Mouse (Mus musculus) c-Kit-positive CD71-positive TER-119-negative erythroid progenitor cells, embryonic 14.5 days (primary cell): ENCODE results near the gene Gm16181.
"Not testable (repeated sequence)": the region's sequence is repeated elsewhere in the genome, so short reads cannot be mapped to it uniquely, and the experiment has no call there.

Experiments
- DNase-seq: peaks from one replicate; pipeline ENCODE4 v3.0.0-alpha.2; 2013; ENCODE audit warnings: low read depth

Gm16181 gene

DNA sequence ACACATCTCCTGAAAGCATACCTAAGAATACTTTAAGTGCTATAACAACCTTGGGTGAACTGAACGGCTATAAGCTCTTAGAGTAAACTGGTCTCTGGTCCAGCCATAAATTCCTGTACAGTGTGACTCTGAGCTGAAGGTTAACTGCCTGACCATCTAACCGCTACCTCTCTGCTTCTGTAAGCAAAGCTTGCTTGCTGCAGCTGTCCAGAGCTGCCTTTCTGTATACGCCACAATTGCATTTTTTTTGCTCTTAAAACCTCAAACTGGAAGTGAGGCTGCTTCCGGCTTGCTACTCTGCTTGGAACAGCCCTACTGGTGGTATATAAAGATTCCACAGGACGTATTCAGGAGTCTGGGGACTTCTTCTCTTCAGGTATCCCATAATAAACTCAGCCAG is 12.0 kb downstream of the Gm16181 start:
- DNase-seq = no peak

DNA sequence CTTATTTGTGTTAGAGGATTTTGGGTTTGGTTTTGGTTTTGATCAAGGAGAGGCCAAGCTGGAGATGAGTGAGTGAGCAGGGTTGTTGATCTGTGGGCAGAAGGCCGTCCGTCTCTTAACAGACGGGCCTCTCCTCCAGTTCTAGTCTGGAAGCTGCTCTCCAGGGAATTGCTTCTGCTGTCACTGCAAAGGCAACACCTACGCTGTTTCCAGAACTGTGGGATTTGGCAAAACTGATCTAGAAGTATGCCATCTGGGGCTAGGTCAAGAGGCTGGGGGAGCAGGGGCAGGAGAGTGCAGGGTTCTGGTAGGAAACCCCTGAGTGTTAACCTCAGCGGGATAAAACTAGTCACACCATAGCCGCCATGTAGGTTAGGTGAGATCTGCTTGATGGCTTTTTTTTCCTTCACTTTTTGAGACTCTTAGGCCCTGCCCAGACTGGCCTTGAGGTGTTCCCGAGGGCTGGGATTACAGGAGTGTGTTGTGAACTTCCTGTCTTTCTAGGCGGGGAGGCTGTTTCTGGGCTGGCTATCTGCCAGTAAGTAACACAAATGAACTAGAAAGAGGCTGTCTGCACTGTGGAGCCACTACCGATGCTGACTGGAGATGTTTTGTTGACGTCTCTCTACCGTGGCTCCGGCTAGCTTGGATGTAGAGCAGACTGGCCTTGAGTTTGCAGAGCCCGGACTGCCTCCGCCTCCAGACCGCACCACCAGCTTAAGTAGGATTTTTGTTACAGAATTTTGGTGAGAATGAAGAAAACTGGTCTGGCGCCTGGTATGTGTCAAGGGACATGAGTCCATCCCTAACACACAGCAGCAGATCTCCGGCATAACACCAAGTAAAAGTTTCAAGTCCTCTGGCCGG is 12.7 kb downstream of the Gm16181 start, which contains the start of gene Atp6v1g2:
Gene Atp6v1g2, plus strand, starts transcription at position 547 of the 867 bp plus-strand sequence.
- no peak for DNase-seq

DNA sequence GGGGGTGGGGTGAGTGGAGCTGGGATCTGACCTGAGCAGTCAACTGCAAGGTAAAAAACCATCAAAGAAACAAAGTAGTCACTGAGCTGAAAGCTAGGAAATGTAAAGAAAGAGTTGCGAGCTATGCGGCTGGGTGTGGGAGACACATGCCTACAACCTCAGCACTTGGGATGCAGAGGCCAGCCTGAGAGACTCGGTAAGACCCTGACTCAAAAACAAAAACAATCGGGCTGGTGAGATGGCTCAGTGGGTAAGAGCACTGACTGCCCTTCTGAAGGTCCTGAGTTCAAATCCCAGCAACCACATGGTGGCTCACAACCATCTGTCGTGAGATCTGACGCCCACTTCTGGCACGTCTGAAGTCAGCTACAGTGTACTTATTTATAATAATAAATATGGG is 13.5 kb downstream of the Gm16181 start:
- not testable (repeated sequence) for DNase-seq

DNA sequence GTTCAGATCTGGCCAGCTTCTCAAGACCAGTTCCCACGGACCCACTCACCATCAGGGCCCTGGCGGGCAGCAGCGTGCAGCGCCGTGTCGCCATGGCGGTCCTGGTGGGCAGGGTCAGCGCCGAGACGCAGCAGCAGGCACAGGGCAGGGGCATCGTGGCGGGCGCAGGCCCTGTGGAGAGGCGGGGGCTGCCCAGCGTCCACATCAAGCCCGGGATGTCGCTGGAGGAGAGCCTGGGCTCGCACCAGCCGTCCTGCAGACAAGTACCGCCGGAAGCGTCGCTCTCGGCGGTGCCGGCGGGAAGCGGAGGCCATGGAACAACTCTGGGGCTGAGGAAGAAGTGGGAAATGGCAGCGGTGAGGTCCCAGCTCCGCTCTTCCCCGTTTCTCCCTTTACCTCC is 14.3 kb downstream of the Gm16181 start:
- no peak for DNase-seq

DNA sequence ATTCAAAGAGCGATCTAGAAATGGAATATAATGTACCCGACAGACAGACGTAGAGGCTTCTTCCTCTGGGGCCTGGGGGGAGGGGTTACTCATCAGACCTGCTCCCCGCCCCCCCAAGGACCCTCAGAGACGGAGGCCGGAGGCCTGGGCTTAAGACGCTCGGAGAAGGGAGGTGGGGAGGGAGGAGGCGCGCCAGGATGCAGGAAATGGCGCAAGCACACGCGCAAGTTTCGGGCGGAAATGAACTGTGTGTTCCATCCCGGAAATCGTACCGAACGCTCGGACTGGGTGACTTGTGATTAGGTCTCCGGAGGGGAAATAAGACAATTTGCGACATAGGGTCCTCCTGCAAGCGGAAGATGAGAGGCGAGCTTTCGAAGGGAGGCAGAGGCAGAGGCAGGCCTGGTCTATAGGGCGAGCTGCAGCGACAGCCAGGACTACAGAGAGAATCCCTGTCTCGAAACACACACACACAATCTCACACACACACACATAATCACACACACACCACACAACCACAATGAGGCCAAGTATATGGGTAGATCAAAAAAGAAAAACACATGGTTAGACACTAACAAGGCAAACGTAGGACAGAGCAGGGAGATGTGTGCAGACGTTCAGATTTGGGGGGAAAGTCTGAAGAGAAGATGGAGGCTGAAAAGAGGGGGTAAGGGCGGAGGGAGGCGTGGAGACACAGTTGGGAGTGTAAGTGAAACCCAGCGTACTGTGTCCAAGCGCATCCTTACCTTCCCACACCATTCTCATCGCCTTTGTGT is 15.2 kb downstream of the Gm16181 start, which contains the start of gene Nfkbil1:
Gene Nfkbil1, minus strand, starts transcription at position 179 of the 776 bp plus-strand sequence.
- DNase-seq = peak; percentile 96

DNA sequence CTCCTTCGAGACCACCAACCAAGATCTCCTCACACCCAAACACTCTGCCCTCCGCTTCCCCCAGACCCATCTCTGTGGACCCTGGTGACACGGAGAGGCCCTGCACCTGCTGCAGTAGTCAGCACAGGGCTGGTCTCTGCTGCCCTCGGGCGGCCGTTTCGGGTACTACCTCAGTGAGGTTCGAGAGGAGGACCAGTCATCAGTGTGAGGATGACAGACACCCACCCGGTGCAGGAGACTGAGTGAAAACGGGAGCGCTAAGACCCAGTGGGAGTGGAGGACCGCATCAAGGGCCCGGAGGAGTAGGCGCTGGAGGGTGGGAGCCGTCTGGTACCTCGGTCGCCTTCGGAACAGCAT is 15.7 kb downstream of the Gm16181 start:
- DNase-seq = peak; percentile 90

DNA sequence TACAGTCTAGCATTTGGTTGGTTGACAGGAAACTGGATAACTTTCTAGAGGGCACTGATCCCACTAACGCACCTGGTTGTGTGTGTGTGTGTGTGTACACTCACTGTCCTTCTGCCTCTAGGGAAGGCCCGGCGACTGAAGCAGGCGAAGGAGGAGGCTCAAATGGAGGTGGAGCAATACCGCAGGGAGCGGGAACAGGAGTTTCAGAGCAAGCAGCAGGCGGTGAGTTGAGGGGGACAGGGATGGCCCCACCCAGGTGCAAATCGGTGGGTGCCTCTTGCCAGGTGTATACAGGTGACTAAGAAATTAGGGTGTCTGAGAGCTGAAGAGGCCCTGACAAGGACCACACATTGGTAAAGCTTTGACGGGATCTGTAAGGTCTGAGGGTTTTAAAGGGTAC is 16.4 kb downstream of the Gm16181 start:
- DNase-seq = no peak

DNA sequence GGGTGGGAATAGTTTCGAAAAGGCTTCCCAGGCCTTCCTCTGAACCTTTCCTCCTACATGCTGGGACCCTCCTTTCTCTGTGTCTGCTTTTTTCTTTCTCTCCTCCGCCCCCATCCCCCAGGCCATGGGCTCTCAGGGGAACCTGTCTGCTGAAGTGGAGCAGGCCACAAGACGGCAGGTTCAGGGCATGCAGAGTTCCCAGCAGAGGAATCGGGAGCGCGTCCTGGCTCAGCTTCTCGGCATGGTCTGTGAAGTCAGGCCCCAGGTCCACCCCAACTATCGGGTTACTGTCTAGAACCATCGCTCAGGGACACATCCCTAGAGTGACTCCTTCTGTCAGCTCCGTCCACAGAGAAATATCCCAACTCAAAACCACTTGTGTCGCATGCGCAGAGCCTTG is 16.9 kb downstream of the Gm16181 start:
- no peak for DNase-seq

DNA sequence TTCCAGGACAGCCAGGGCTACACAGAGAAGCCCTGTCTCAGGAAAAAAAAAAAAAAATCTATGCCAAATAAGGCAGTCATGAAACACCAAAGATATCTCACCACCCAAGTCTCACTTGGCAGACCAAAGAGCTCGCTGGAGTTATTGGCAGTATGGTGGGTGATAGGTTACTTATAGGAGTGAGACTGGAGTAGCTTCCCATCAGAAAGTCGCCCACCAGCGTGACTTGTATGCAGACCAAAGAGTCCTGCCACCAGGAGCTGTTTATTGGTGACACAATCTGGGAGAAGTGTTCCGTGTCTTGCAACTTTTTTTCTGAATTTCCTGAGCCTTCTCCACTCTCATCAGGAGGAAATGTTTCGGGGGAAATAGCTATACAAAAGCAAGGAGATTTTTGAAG is 19.1 kb downstream of the Gm16181 start:
- no peak for DNase-seq

DNA sequence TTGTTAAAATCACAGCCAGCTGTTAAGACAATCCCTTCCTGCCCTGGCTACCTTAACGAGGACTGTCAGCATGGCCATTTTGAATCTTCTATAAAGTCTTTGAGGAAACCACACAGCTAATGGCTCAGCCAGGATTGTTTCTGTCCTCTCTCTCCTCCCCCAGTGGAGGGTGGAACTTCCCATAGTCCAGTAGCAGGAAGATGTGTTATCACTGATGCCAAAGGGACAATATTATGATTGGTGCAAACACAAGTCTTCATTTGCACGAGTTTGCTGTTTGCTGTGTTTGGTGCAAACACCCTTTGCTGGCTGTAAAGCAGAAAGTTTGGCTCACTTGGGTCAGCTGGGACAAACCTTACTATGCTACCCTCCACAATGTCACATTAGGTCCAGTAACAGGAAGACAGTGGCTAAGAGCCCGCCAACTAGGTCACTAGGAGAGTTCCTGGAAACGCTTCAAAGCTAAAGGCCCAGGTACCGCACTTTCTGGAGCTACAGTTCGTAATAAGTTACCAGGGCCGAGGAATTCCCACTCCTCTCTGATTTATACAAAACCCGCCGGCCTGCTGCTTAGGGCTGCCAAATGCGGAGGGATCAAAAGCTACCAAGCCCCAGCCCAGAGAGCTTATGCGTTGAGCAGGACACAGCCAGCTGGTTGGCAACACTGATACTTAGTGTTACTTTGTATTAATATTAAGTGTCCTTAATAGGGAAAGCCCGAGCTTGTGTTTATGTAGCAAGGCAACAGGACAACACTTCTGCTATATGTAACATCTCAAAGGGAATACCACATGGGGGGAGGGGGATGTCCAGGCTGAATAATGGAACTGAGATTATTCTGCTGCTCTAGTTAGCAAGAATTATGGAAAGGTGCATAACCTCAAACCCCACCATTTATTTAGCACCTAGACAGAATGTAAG is 20.0 kb downstream of the Gm16181 start:
- DNase-seq = no peak

DNA sequence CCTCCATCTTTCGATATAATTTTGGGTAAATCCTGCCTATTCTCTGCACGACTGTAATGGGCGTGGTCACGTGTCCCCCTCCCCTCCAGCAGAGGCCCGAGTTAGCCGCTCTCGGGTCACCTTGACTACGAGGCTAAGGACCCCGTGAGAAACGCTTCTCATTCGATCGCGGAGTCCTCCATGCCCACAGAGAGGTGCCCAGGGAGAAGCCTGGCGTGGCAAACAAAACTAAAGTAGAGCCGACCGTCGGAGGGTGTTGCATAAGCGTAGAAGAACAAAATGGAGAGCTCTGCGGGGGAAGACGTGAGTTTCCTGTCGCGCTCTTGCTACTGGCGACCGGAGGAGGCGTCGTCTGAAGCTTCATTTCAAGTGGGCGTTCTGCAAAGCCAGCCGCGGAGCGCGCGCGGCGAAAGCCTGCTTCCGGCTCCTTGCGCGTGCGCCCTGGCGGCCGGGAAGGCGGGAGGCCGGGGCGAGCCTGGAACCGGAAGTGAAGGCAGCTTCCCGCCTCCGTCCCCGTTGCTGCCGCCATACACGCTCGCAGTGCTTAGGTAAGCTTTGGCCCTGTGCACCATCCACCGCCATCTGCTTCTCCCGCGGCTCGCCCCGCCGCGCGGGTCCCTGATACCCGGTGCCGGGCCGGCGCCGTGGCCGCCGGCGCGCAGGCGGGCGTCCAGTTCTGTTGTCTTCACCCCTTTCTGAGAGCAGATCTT is 20.8 kb downstream of the Gm16181 start, which contains the start of gene Ddx39b:
Gene Ddx39b, plus strand, starts transcription at position 442 of the 710 bp plus-strand sequence.
- DNase-seq = peak; percentile 88

DNA sequence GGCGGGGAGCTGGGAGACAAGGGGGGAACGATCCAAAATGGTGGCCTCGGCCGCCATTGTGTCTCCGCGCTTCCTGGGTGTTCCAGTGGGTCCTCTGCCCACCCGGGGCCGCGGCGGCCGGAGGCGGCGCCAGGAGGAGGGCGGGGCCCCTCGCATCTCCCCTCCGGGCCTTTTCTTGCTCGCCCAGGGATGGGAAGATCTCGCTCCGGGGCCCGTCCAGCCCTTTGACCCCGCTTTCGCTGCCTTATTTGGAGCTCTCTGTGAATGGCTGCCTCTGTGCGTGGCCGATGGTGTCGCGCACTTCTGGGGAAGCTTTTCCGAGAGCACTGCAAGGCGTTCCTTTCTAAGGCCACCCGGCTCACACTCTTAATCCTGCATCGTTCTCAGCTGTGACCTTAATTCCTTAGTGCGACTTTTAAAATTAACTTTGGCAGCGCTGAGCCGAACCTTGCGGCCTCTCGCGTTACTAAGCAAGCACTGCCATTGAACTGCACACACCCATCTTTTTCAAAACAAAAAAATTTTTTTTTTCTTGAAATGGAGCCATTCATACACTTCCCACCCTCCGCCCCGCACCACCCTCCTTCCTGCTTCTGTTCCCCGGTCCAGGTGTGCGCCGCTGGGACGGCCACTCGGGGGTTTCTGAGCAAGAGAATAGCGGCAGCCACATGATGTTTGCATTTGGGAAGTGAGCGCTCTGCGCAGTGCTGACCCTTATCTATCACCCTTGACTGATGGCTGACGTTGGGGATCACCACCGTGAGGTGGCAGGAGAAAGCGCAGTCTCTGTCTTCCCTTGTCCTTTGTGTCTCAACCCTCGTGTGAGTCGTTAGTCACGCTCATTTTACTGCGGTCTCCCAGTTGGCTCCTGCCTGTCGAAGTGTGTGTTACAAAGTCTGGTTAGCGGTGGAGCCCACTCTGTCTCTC is 21.6 kb downstream of the Gm16181 start:
- DNase-seq = peak; percentile 66

DNA sequence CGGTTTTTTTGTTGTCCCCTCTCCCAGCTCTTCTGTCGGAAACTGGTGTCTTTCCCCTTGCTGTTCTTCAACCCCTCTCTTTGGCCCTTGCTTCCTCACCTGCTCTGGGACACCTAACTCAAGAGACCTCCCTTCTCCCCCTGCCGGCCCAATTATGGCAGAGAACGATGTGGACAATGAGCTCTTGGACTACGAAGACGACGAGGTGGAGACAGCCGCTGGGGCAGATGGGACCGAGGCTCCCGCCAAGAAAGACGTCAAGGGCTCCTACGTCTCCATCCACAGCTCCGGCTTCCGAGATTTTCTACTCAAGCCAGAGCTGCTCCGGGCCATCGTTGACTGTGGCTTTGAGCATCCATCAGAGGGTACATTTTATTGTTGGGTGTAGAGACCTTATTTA is 22.5 kb downstream of the Gm16181 start:
- no peak for DNase-seq

DNA sequence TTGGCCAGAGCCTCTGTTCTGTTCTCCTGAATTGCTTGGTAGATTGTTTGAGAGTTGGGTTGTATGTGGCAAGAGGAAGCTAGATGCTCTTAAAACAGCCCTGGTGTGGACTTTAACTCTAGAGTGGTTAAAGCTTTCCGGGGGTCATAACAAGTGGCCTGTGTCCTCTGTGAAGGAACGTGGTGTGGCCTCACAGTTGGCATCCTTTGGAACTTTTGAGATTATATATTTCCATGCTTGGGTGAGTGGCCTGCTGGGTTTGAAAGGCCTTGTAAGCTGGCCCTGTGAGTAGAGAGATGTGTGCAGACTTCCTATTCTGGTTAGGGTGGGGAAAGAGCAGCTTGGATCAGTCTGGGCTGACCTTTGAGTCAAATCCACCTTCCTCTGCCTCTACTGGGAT is 24.4 kb downstream of the Gm16181 start:
- DNase-seq = no peak

DNA sequence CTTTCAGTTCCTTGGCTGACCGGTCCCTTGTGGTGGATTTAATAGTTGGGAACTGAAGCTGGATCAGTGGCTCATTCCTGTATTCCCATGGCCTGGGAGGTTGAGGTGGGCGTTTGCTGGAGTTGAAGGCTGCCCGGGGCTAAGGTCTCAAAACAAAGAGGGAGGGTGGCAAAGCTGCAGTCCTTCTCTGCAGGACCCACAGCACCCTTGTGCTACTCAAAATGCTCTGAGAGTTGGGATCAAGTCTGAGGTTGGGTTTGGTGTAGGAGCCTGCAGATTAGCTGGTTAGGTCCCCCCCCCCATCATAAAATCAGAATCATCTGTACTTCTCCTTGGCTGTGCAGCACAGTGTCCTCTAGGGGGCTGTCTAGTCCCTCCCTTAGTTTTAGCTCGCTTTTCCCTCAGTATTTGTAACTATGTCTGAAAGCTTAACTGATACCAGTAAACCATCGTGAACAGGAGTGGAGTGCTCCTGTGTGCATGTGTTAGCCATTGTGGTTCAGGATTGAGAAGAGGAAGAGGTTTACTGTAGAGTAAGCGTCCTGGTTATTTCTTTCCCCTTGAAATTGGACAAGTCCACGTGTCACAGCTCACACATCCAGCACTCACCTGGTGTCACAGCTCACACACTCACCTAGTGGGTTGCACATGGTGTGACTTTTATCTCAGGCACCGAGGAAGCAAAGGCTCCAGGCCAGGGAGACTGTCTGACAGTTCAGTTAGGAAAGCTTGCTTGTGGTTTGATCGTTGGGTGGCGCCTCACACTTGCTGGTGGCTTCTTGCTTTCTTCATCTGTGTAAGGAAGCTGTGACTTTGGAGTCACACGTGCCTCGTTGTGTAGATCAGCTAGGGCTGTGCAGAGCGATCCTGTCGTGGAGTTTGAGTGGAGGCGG is 25.3 kb downstream of the Gm16181 start:
- DNase-seq = no peak

DNA sequence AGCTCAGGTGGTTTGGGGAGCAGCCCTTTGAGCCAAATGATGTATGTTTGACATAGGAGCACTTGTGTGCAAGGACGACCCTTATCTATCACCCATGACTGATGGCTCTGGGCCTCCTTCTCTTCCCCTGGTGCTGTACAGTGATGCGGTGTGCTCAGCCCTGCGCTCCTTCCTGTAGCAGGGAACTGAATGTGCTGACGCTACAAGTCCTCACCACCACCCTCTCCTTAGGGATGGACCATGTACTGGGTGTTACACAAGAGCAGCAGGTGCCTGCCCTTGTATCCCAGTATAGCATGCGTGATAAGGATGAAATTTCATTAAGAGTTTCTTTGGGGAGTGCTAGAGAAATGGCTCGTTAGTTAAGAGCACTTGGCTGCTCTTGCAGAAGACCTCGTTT is 26.5 kb downstream of the Gm16181 start:
- DNase-seq = no peak

DNA sequence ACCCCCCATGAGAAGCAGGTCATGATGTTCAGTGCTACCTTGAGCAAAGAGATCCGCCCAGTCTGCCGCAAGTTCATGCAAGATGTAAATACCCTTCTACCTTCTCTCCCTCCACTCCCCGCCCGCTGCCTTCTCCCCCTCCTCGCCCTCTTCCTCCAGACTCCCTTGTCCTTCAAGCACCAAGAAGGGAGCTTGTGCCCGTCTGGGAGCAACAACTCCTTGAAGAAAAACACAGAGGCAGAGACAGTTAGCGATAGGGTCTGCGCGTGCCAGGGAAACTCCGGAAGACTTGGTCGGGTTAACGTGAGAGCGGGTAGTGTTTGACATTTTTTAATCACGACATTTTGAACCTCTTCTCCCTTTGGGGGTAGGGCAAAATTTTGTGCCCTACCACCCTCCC is 28.4 kb downstream of the Gm16181 start:
- no peak for DNase-seq

DNA sequence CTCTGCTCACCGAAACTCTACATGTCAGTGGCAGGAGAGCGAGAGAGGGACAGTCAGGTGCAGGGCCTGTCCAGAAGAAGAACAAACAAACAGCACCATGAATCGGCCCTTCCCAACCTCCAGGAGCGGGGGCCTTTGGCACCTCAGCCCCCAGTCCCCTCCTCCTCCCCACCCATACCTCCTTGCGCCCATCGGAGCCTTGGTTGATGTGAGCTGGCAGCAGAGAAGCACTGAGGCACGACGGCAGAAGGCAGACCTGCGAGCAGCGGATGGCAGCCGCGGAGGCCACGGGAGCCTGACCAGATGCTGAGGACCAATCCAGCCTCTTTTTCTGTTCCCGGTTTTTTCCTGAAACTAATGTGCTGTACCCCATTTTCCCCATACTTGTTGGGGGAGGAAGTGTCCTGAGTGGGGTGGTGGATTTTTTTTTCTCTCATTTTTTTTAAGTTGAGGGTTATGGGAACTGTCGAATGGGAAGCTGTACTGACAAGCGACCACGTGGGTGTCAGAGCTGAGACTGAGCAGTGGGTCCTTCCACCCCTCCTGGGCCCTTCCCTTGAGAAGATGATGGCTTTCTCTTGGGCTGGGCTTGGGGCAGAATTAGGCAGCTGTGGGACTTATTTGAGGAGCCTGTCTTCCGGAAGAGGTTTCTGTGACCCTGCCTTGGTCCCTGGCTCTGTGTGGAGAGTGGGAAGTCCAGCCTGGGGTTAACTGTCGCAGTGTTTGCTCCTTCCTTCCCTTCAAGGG is 29.0 kb downstream of the Gm16181 start:
- no peak for DNase-seq
